Comparison of ENCODE assay signal across 8 mouse cellular contexts in the genomic region with DNA sequence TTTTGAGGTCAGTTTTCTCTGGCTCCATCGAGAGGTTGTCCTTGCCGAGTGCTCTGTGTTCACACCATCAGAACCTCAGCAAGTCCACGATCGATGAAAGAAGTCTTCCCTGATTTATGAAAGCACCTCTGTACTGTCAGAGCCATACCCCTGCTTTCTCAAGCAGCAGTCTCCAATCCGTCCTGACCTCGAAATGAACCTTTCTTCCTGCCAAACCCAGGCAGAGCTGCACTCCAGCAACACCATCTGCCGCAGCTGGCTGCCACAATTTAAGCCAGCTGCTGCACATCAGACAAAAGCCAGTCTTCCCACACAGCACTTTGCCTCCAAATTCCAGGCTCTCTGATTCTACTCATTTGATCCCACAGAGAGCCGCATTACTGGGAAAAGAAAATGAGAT. TPM values are rescaled to one million over a fixed set of nuclear protein-coding genes. Genes with fewer than 3 reads are reported as not detected.
DNase-seq lines count a peak whose midpoint lies in the region; ATAC-seq and TF ChIP-seq lines count a peak whose summit lies in the region.

No protein-coding gene starts in this region.

- no peak overlapping the region for H3K4me3 ChIP-seq in forebrain, postnatal 0 days (ENCODE audit: low read depth, low read length)
- no peak overlapping the region for H3K4me3 ChIP-seq in hindbrain, embryonic 13.5 days

- no peak overlapping the region for H3K4me2 ChIP-seq in forebrain, postnatal 0 days (ENCODE audit: low read depth)
- H3K4me2 ChIP-seq in hindbrain, embryonic 13.5 days = no peak overlapping the region

- ATAC-seq in forebrain, postnatal 0 days = peak; percentile 80
- peak; percentile 85 for ATAC-seq in hindbrain, embryonic 13.5 days (ENCODE audit: low FRiP score)

- no peak for TF ChIP-seq CTCF in forebrain, postnatal 0 days (IDR thresholded peaks at IDR 0.05; ENCODE audit: low read depth)

- H3K27me3 ChIP-seq in forebrain, postnatal 0 days (ENCODE audit: insufficient read depth, low read length) = no peaks in the 10 kb centered on the region
- no peaks in the 10 kb centered on the region for H3K27me3 ChIP-seq in hindbrain, embryonic 13.5 days

- H3K4me1 ChIP-seq in forebrain, postnatal 0 days (ENCODE audit: insufficient read depth) = no peaks in the 10 kb centered on the region
- peaks cover 12% of the 10 kb centered on the region for H3K4me1 ChIP-seq in hindbrain, embryonic 13.5 days (replicated peaks)

- no peak overlapping the region for H3K27ac ChIP-seq in forebrain, postnatal 0 days (ENCODE audit: low read depth, low read length)
- no peak overlapping the region for H3K27ac ChIP-seq in hindbrain, embryonic 13.5 days

- no peaks in the 10 kb centered on the region for H3K9me3 ChIP-seq in forebrain, postnatal 0 days (ENCODE audit: low read length)
- no peaks in the 10 kb centered on the region for H3K9me3 ChIP-seq in hindbrain, embryonic 13.5 days

- no peaks in the 10 kb centered on the region for H3K36me3 ChIP-seq in forebrain, postnatal 0 days (ENCODE audit: insufficient read depth)
- no peaks in the 10 kb centered on the region for H3K36me3 ChIP-seq in hindbrain, embryonic 13.5 days

- 58% methylated on average over 8 of the region's 8 CpGs for WGBS in forebrain, postnatal 0 days
- WGBS in hindbrain, embryonic 13.5 days = 42% methylated on average over 8 of the region's 8 CpGs

- H3K9ac ChIP-seq in forebrain, postnatal 0 days = no peak overlapping the region
- no peak overlapping the region for H3K9ac ChIP-seq in hindbrain, embryonic 13.5 days

- peak; percentile 56 for DNase-seq in 3T3-L1 (ENCODE audit: low read depth, low spot score)
- DNase-seq in MN1 (ENCODE audit: low spot score) = peak; percentile 77
- DNase-seq in forebrain, postnatal 0 days = peak; percentile 43
- peak; percentile 28 for DNase-seq in lung, postnatal 14 days
- peak; percentile 35 for DNase-seq in telencephalon, adult 2 months (ENCODE audit: low read depth, low spot score)
- DNase-seq in cerebellum, postnatal 36 days = no peak
- DNase-seq in B cell, adult 2 months = no peak

RNA-seq across cellular contexts. Expression of a gene that starts 15.2 kb away (rescaled TPM):
- 12.2 and 24.8 TPM in 2 replicates for total RNA-seq in forebrain, postnatal 0 days (2014; rRNA removed)
- polyA plus RNA-seq in forebrain, postnatal 0 days (2015; fragmentation: Nextera tagmentation; extraction: Ambion mirVana) = 1.6 and 2.1 TPM in 2 replicates
- 2.4 and 4.9 TPM in 2 replicates for polyA plus RNA-seq in hindbrain, embryonic 13.5 days (2015; fragmentation: Nextera tagmentation; extraction: Ambion mirVana)

Comparison
In these comparisons a context has a peak if more than half of its experiments do, and no peak if none do; other contexts are left out.
1. DNase-seq: peak in 3T3-L1 (single experiment), MN1 (single experiment), forebrain, postnatal 0 days (single experiment), lung, postnatal 14 days (single experiment) and telencephalon, adult 2 months (single experiment); none in cerebellum, postnatal 36 days (0 of 2) and B cell, adult 2 months (0 of 2).